Mouse (Mus musculus) heart, embryonic 16.5 days (tissue): ENCODE results near the gene Tomm40. TPM values are rescaled to one million over a fixed set of nuclear protein-coding genes. Genes with fewer than 3 reads are reported as not detected.
A peak's percentile ranks its signal among the peaks of the same experiment; 100 is the strongest.

ENCODE experiments used
- ATAC-seq: fragments of 200-750 bp; cut with Nextera tagmentation; replicated peaks from 2 replicates; pipeline ENCODE4 v1.8.0; 2017; ENCODE audit warnings: moderate number of reproducible peaks; ENCODE audit not compliant: insufficient read depth, low FRiP score; ENCODE audit errors: extremely low read depth
- H3K27ac ChIP-seq: fragments of 300-500 bp; sonication (generic); 2 replicates; pipeline ENCODE4 v1.5.1; 2014; ENCODE audit warnings: mild to moderate bottlenecking, low read length, control low read depth, moderate library complexity
- H3K27me3 ChIP-seq: fragments of 300-500 bp; sonication (generic); 2 replicates; pipeline ENCODE4 v1.6.1; 2014; ENCODE audit warnings: low read length, mixed read lengths; ENCODE audit not compliant: control insufficient read depth, insufficient read depth
- H3K36me3 ChIP-seq: fragments of 300-500 bp; sonication (generic); 2 replicates; pipeline ENCODE4 v1.6.1; 2014; ENCODE audit not compliant: control insufficient read depth, insufficient read depth
- H3K4me1 ChIP-seq: fragments of 300-500 bp; sonication (generic); 2 replicates; pipeline ENCODE4 v1.6.1; 2014; ENCODE audit warnings: low read length, mixed read lengths; ENCODE audit not compliant: control insufficient read depth, insufficient read depth
- H3K4me2 ChIP-seq: fragments of 300-500 bp; sonication (generic); 2 replicates; pipeline ENCODE4 v1.6.1; 2014; ENCODE audit warnings: low read depth, mild to moderate bottlenecking, control low read depth, low read length
- H3K4me3 ChIP-seq: fragments of 300-500 bp; sonication (generic); 2 replicates; pipeline ENCODE4 v1.5.1; 2014; ENCODE audit warnings: mild to moderate bottlenecking, control low read depth, low read length
- H3K9ac ChIP-seq: fragments of 300-500 bp; sonication (generic); 2 replicates; pipeline ENCODE4 v1.6.1; 2014; ENCODE audit warnings: low read length, control low read depth
- H3K9me3 ChIP-seq: fragments of 300-500 bp; sonication (generic); replicated peaks from 2 replicates; pipeline ENCODE4 v1.6.1; 2016; ENCODE audit warnings: low read length; ENCODE audit not compliant: control insufficient read depth
- WGBS: fragments of 180-500 bp; shearing (Covaris S2); extraction: QIAGEN DNeasy Blood & Tissue Kit; methylation state at CpG from one replicate; pipeline ENCODE4 v1.1.7; 2014; 5-methylcytosine and 5-hydroxymethylcytosine counted together
- polyA plus RNA-seq: library from polyadenylated mRNA; unstranded; fragments of >200 nt; fragmentation: Nextera tagmentation; extraction: Ambion mirVana; gene quantifications from 2 replicates; pipeline ENCODE4 v1.2.1, GENCODE M21; 2015

The Tomm40 gene
- polyA plus RNA-seq, 1 experiment from 2014 or later, result 146 TPM

DNA sequence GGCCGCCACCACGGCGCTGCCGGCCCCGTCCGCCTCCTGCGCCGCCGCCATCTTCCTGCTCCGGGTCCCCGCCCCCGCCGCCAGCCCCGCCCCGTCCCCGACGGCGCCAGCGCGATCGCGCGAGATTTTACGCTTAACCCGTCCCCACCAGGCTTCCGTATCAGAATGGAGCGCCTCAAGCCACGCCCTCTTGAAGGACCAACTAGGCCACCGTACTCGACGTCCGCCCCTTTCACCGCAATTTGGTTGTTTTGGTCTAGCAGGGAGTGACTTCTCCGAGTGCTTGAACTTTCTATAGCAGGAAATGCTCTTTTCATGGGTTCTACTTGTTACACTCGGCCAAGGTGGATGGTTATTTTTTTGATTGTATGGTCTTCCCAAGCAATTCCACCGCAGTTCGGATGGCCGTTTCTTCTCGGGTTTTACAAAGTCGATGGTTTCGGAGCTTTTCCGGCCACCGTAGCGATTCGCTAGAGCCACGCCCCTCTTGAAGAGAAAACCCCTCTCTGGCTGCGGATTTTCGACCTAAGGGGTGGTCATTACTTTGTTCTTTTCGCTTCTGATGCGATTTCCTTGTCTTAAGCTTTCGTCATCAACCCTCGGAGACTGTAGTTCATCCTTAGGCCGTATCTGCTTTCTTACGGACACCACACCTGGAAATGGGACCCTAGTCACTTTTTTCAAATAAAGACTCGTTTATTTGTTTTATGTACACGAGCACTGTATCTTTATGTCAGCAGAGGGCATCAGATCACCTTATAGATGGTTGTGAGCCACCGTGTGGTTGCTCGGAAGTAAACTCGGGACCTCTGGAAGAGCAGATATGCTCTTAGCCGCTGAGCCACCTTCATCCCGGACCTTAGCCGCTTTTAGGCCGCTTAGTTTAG, 50.0 kb downstream of the Tomm40 start, which contains the start of gene Clptm1:
Clptm1 (minus strand) TSS at position 79 of the 887 bp plus-strand sequence.
- H3K4me3 ChIP-seq, result peak within 1 kb of the TSS; percentile 98
- no peaks in the 10 kb centered on the region for H3K9me3 ChIP-seq
- H3K4me1 ChIP-seq, result peaks cover 26% of the 10 kb centered on the region
- H3K36me3 ChIP-seq, result no peaks in the 10 kb centered on the region
- H3K9ac ChIP-seq, result peak within 1 kb of the TSS; percentile 98
- under 1% methylated on average over 63 of the region's 63 CpGs for WGBS
- peak; percentile 84 for ATAC-seq
- peak within 1 kb of the TSS; percentile 87 for H3K27ac ChIP-seq
- peak within 1 kb of the TSS; percentile 96 for H3K4me2 ChIP-seq
- no peaks in the 10 kb centered on the region for H3K27me3 ChIP-seq

DNA sequence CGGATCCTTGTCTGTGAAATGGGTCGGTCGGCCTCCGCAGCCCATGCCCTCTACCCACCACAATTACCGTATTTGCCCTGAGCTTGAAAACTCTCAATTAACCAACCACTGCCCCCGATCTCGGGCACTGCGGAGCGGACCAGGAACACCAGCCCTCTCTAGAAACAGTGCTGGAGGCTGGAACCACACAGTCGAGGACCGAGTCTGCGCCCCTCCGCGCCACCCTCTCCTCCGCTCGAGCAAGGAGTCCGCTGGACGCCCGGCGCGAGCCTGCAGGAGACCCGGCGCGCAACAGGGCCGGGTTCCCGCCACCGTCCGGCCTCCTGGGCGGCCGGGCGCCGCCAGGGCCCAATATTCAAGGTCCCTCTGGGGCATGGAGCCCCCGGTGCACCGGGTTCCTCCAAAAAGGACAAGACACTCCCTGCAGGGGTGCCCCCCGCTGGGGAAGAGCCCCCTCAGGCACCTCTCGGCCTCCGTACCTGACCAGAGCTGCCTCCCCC, 50.7 kb downstream of the Tomm40 start:
- Histone ChIP-seq H3K27ac (peak overlapping the region; percentile 65), H3K9ac (peak overlapping the region; percentile 98), H3K9me3 (no peaks in the 10 kb centered on the region), H3K4me1 (peaks cover 26% of the 10 kb centered on the region), H3K27me3 (no peaks in the 10 kb centered on the region), H3K4me3 (peak overlapping the region; percentile 98), H3K36me3 (no peaks in the 10 kb centered on the region), H3K4me2 (peak overlapping the region; percentile 96)
- ATAC-seq, result peak; percentile 26
- under 1% methylated on average over 37 of the region's 37 CpGs for WGBS

DNA sequence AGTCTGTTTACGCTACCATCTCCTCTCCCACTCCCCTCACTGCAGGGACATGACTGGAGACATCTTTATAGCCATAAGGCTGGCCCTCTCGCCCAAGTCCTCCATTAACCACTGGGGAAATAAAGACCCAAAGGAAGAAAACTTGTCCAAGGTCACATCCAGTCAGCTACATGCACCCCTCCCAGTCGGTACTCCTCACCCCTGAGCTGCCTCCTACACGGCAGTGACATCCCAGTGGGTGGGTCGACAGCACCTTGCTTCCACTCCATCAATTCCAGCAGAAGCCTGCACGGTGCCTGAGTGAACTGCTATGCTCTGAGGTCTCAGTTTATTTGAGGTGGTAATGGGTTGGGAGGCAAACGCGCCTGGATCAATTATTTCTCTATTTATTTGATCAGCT, 51.3 kb downstream of the Tomm40 start:
- Histone ChIP-seq H3K9me3 (no peaks in the 10 kb centered on the region), H3K4me3 (peak overlapping the region; percentile 98), H3K27ac (no peak overlapping the region), H3K4me2 (peak overlapping the region; percentile 96), H3K27me3 (no peaks in the 10 kb centered on the region), H3K36me3 (no peaks in the 10 kb centered on the region), H3K4me1 (peaks cover 21% of the 10 kb centered on the region), H3K9ac (peak overlapping the region; percentile 98)
- ATAC-seq, result no peak
- 10% methylated on average over 8 of the region's 8 CpGs for WGBS

DNA sequence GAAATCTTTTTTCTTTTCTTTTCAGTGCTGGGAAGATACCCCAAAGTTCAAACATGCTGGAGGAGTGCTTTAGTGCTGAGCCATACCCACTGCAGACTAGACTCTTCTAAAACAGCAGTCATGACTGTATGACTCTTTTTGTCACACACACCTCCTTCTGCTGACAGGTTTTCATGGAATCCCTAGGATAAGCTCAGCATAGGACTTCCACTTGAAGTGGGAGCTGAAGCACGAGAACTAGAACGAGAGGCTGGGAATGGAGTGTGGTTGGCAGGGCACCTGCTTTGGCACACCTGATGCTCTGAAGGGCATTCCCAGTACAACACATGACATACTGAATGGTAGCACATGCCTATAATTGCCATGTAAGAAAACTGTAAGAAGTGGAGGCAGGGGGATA, 62.6 kb downstream of the Tomm40 start:
- no peaks in the 10 kb centered on the region for H3K27me3 ChIP-seq
- 40% methylated on average over 2 of the region's 2 CpGs for WGBS
- no peak overlapping the region for H3K4me3 ChIP-seq
- H3K9ac ChIP-seq, result no peak overlapping the region
- H3K36me3 ChIP-seq, result peaks cover 27% of the 10 kb centered on the region
- no peaks in the 10 kb centered on the region for H3K9me3 ChIP-seq
- peaks cover 5% of the 10 kb centered on the region; the same call in 1 of the 2 replicates for H3K4me1 ChIP-seq
- H3K4me2 ChIP-seq, result no peak overlapping the region
- H3K27ac ChIP-seq, result 0 out of 2 replicates have a peak overlapping the region, but pooled peaks have one; percentile 33
- peak; percentile 55; the same call in 1 of the 2 replicates for ATAC-seq

Other genes starting within 250 kb of the Tomm40 start
- 1.6 and 1.7 TPM in 2 replicates for gene Bloc1s3, start 207.1 kb downstream of the Tomm40 start, polyA plus RNA-seq
- gene Trappc6a, start 207.0 kb downstream of the Tomm40 start, polyA plus RNA-seq, result 73.2 and 83.4 TPM in 2 replicates
- gene Nkpd1, start 197.6 kb downstream of the Tomm40 start, polyA plus RNA-seq, result 0.14 TPM in 1 of 2 replicates, not detected in the other
- 18.2 and 21.1 TPM in 2 replicates for gene Ppp1r37, start 152.4 kb downstream of the Tomm40 start, polyA plus RNA-seq
- gene Zfp296, start 138.2 kb downstream of the Tomm40 start, polyA plus RNA-seq, result 0.24 and 0.66 TPM in 2 replicates
- gene Gemin7, start 137.8 kb downstream of the Tomm40 start, polyA plus RNA-seq, result 125 and 127 TPM in 2 replicates
- gene Clasrp, start 111.0 kb downstream of the Tomm40 start, polyA plus RNA-seq, result 31.9 and 35.1 TPM in 2 replicates
- 8.3 and 12.4 TPM in 2 replicates for gene Relb, start 86.0 kb downstream of the Tomm40 start, polyA plus RNA-seq
- 74.3 and 81.9 TPM in 2 replicates for gene Clptm1, start 50.4 kb downstream of the Tomm40 start, polyA plus RNA-seq
- gene Apoc2, start 37.5 kb downstream of the Tomm40 start, polyA plus RNA-seq, result 1.2 and 2.6 TPM in 2 replicates
- gene Gm44805, start 34.0 kb downstream of the Tomm40 start, polyA plus RNA-seq, result 0.38 TPM in 1 of 2 replicates, not detected in the other
- 0.22 and 0.37 TPM in 2 replicates for gene Apoc4, start 34.0 kb downstream of the Tomm40 start, polyA plus RNA-seq
- 8.9 and 9.2 TPM in 2 replicates for gene Apoc1, start 22.8 kb downstream of the Tomm40 start, polyA plus RNA-seq
- 588 and 662 TPM in 2 replicates for gene Apoe, start 16.2 kb downstream of the Tomm40 start, polyA plus RNA-seq
- 63.5 and 76.8 TPM in 2 replicates for gene Nectin2, start 35.0 kb upstream of the Tomm40 start, polyA plus RNA-seq
- 413 and 444 TPM in 2 replicates for gene Bcam, start 55.6 kb upstream of the Tomm40 start, polyA plus RNA-seq
- gene Cblc, start 81.4 kb upstream of the Tomm40 start, polyA plus RNA-seq, result 1.2 and 2.0 TPM in 2 replicates
- 3.1 and 4.1 TPM in 2 replicates for gene Bcl3, start 107.3 kb upstream of the Tomm40 start, polyA plus RNA-seq
- gene Gm19345, start 136.6 kb upstream of the Tomm40 start, polyA plus RNA-seq, result not detected in 2 replicates
- not detected in 2 replicates for gene Ceacam16, start 145.9 kb upstream of the Tomm40 start, polyA plus RNA-seq
- 0.04 TPM in 1 of 2 replicates, not detected in the other for gene Ceacam19, start 172.5 kb upstream of the Tomm40 start, polyA plus RNA-seq
- 17.6 and 19.0 TPM in 2 replicates for gene Pvr, start 205.7 kb upstream of the Tomm40 start, polyA plus RNA-seq
- gene Igsf23, start 235.3 kb upstream of the Tomm40 start, polyA plus RNA-seq, result 1.8 and 2.2 TPM in 2 replicates
- gene Ceacam20, start 250.0 kb upstream of the Tomm40 start, polyA plus RNA-seq, result 0.11 TPM in 1 of 2 replicates, not detected in the other